Mouse (Mus musculus) hindbrain, postnatal 0 days (tissue): ENCODE results near the gene Stard3nl. TPM values are rescaled to one million over a fixed set of nuclear protein-coding genes. Genes with fewer than 3 reads are reported as not detected.
A peak's percentile ranks its signal among the peaks of the same experiment; 100 is the strongest.

Experiments
- ATAC-seq: fragments of 200-750 bp; cut with Nextera tagmentation; 2 replicates; pipeline ENCODE4 v1.8.0; 2017; ENCODE audit warnings: mild to moderate bottlenecking, moderate TSS enrichment, moderate library complexity
- DNase-seq: peaks from one replicate; pipeline ENCODE4 v3.0.0-alpha.2; 2015; ENCODE audit warnings: low spot score
- H3K27ac ChIP-seq: fragments of 300-500 bp; sonication (generic); 2 replicates; pipeline ENCODE4 v1.5.1; 2014; ENCODE audit warnings: mild to moderate bottlenecking
- H3K27me3 ChIP-seq: fragments of 300-500 bp; sonication (generic); 2 replicates; pipeline ENCODE4 v1.6.1; 2014; ENCODE audit warnings: low read length, mixed read lengths; ENCODE audit not compliant: insufficient read depth
- H3K36me3 ChIP-seq: fragments of 300-500 bp; sonication (generic); 2 replicates; pipeline ENCODE4 v1.6.1; 2014; ENCODE audit warnings: low read length, mixed read lengths; ENCODE audit not compliant: insufficient read depth
- H3K4me1 ChIP-seq: fragments of 300-500 bp; sonication (generic); 2 replicates; pipeline ENCODE4 v1.6.1; 2014; ENCODE audit warnings: antibody characterized with exemption, low read length, mixed read lengths; ENCODE audit not compliant: insufficient read depth
- H3K4me2 ChIP-seq: fragments of 300-500 bp; sonication (generic); 2 replicates; pipeline ENCODE4 v1.6.1; 2014; ENCODE audit warnings: low read depth, mild to moderate bottlenecking, low read length, moderate library complexity, mixed read lengths
- H3K4me3 ChIP-seq: fragments of 300-500 bp; sonication (generic); 2 replicates; pipeline ENCODE4 v1.5.1; 2014; ENCODE audit warnings: low read length
- H3K9ac ChIP-seq: fragments of 300-500 bp; sonication (generic); replicated peaks from 2 replicates; pipeline ENCODE4 v1.6.1; 2014; ENCODE audit warnings: mild to moderate bottlenecking, low read length, moderate library complexity, mixed read lengths
- H3K9me3 ChIP-seq: fragments of 300-500 bp; sonication (generic); 2 replicates; pipeline ENCODE4 v1.6.1; 2016; ENCODE audit warnings: low read length, mixed read lengths
- CTCF ChIP-seq: IDR thresholded peaks from 2 replicates; pipeline ENCODE4 v1.5.1; 2016; ENCODE audit warnings: antibody characterized with exemption, control low read depth, low read depth
- WGBS: fragments of 180-500 bp; shearing (Covaris S2); extraction: QIAGEN DNeasy Blood & Tissue Kit; methylation state at CpG from one replicate; pipeline ENCODE4 v1.1.7; 2014; 5-methylcytosine and 5-hydroxymethylcytosine counted together
- polyA plus RNA-seq: library from polyadenylated mRNA; unstranded; fragments of >200 nt; fragmentation: Nextera tagmentation; extraction: Ambion mirVana; gene quantifications from 2 replicates; pipeline ENCODE4 v1.2.1, GENCODE M21; 2015
- total RNA-seq: library from RNA; depleted of rRNA; stranded (reverse); fragments of >200 nt; gene quantifications from 2 replicates; pipeline ENCODE4 v1.2.3, GENCODE M21; 2014

The Stard3nl gene
- total and polyA plus RNA-seq, 2 experiments from 2014 or later = 69.5 to 191 TPM

GRCm38 (mm10) chr13:19366866-19367265 lies 28.7 kb downstream of the Stard3nl start:
- Histone ChIP-seq H3K9ac (no peak overlapping the region), H3K4me3 (no peak overlapping the region), H3K27ac (no peak overlapping the region), H3K4me2 (no peak overlapping the region), H3K9me3 (no peaks in the 10 kb centered on the region), H3K4me1 (no peaks in the 10 kb centered on the region), H3K36me3 (peaks cover 24% of the 10 kb centered on the region; the same call in 1 of the 2 replicates), H3K27me3 (no peaks in the 10 kb centered on the region)
- 71% methylated on average over 2 of the region's 2 CpGs for WGBS
- DNase-seq (no peak), ATAC-seq (no peak)
- TF ChIP-seq CTCF = no peak

- peaks cover 14% of the 10 kb centered on the region; the same call in 1 of the 2 replicates for H3K36me3 ChIP-seq
- TF ChIP-seq CTCF = peak; percentile 96
- H3K4me2 ChIP-seq = no peak overlapping the region
- DNase-seq (peak; percentile 90), ATAC-seq (peak; percentile 74)
- H3K4me3 ChIP-seq = no peak overlapping the region
- no peaks in the 10 kb centered on the region for H3K9me3 ChIP-seq
- H3K27me3 ChIP-seq = no peaks in the 10 kb centered on the region
- H3K4me1 ChIP-seq = no peaks in the 10 kb centered on the region
- WGBS = 27% methylated on average over 4 of the region's 4 CpGs
- H3K27ac ChIP-seq = no peak overlapping the region
- H3K9ac ChIP-seq = no peak overlapping the region
Observed at GRCm38 (mm10) chr13:19365596-19365995, 30.0 kb downstream of the Stard3nl start.

- 0 out of 2 replicates have a peak, but pooled peaks have one; percentile 25 for ATAC-seq
- WGBS = 76% methylated on average over 11 of the region's 11 CpGs
- peaks cover 14% of the 10 kb centered on the region; the same call in 1 of the 2 replicates for H3K36me3 ChIP-seq
Observed at GRCm38 (mm10) chr13:19364245-19364772, 31.3 kb downstream of the Stard3nl start.

GRCm38 (mm10) chr13:19362358-19362757 lies 33.2 kb downstream of the Stard3nl start:
- no peak overlapping the region for H3K4me2 ChIP-seq
- WGBS = 42% methylated on average over 6 of the region's 6 CpGs
- no peaks in the 10 kb centered on the region for H3K4me1 ChIP-seq
- H3K9me3 ChIP-seq = no peaks in the 10 kb centered on the region
- H3K36me3 ChIP-seq = peaks cover 27% of the 10 kb centered on the region; the same call in 1 of the 2 replicates
- peak; percentile 64 for DNase-seq
- H3K4me3 ChIP-seq = no peak overlapping the region
- H3K9ac ChIP-seq = no peak overlapping the region
- no peak overlapping the region for H3K27ac ChIP-seq
- no peak for ATAC-seq
- TF ChIP-seq CTCF = peak; percentile 73
- no peaks in the 10 kb centered on the region for H3K27me3 ChIP-seq

More at GRCm38 (mm10) chr13:19364245-19364772, 31.3 kb downstream of the Stard3nl start:
- no peak overlapping the region for H3K9ac ChIP-seq
- H3K4me1 ChIP-seq = no peaks in the 10 kb centered on the region
- no peaks in the 10 kb centered on the region for H3K9me3 ChIP-seq
- no peak overlapping the region for H3K27ac ChIP-seq
- TF ChIP-seq CTCF = peak; percentile 83
- no peak overlapping the region for H3K4me3 ChIP-seq
- H3K4me2 ChIP-seq = no peak overlapping the region
- H3K27me3 ChIP-seq = no peaks in the 10 kb centered on the region
- peak; percentile 87 for DNase-seq

GRCm38 (mm10) chr13:19358027-19358426 lies 37.6 kb downstream of the Stard3nl start:
- ATAC-seq (peak; percentile 68), DNase-seq (peak; percentile 28)
- Histone ChIP-seq H3K4me2 (no peak overlapping the region), H3K36me3 (peaks cover 40% of the 10 kb centered on the region), H3K9ac (no peak overlapping the region), H3K4me1 (no peaks in the 10 kb centered on the region), H3K27me3 (no peaks in the 10 kb centered on the region), H3K27ac (no peak overlapping the region), H3K9me3 (no peaks in the 10 kb centered on the region), H3K4me3 (no peak overlapping the region)
- TF ChIP-seq CTCF = no peak
- WGBS = 42% methylated on average over 5 of the region's 5 CpGs

- H3K4me2 ChIP-seq = no peak overlapping the region
- DNase-seq = no peak
- H3K9me3 ChIP-seq = no peaks in the 10 kb centered on the region
- no peaks in the 10 kb centered on the region for H3K27me3 ChIP-seq
- TF ChIP-seq CTCF = no peak
- no peak for ATAC-seq
- H3K9ac ChIP-seq = no peak overlapping the region
- H3K4me3 ChIP-seq = no peak overlapping the region
- H3K4me1 ChIP-seq = no peaks in the 10 kb centered on the region
- H3K27ac ChIP-seq = peak overlapping the region; percentile 34; the same call in 1 of the 2 replicates
- WGBS = 85% methylated on average over 7 of the region's 7 CpGs
- H3K36me3 ChIP-seq = peaks cover 40% of the 10 kb centered on the region
Observed at GRCm38 (mm10) chr13:19357301-19357700, 38.3 kb downstream of the Stard3nl start.

GRCm38 (mm10) chr13:19356720-19357119 lies 38.9 kb downstream of the Stard3nl start:
- no peak overlapping the region for H3K4me2 ChIP-seq
- H3K9me3 ChIP-seq = no peaks in the 10 kb centered on the region
- no peak for TF ChIP-seq CTCF
- peak overlapping the region; percentile 34; the same call in 1 of the 2 replicates for H3K27ac ChIP-seq
- no peak overlapping the region for H3K4me3 ChIP-seq
- no peak for DNase-seq
- no peak overlapping the region for H3K9ac ChIP-seq
- 64% methylated on average over 5 of the region's 5 CpGs for whole genome bisulfite sequencing
- H3K4me1 ChIP-seq = no peaks in the 10 kb centered on the region
- H3K27me3 ChIP-seq = no peaks in the 10 kb centered on the region
- peaks cover 40% of the 10 kb centered on the region for H3K36me3 ChIP-seq
- ATAC-seq = peak; percentile 9; the same call in 1 of the 2 replicates
